Mouse (Mus musculus): ENCODE measurements around the gene Hp1bp3. TPM values are rescaled to one million over a fixed set of nuclear protein-coding genes. Genes with fewer than 3 reads are reported as not detected.
A peak's percentile ranks its signal among the peaks of the same experiment; 100 is the strongest.

Hp1bp3 gene
- polyA plus RNA-seq, 1 experiment from 2014 or later: 197 TPM

DNA sequence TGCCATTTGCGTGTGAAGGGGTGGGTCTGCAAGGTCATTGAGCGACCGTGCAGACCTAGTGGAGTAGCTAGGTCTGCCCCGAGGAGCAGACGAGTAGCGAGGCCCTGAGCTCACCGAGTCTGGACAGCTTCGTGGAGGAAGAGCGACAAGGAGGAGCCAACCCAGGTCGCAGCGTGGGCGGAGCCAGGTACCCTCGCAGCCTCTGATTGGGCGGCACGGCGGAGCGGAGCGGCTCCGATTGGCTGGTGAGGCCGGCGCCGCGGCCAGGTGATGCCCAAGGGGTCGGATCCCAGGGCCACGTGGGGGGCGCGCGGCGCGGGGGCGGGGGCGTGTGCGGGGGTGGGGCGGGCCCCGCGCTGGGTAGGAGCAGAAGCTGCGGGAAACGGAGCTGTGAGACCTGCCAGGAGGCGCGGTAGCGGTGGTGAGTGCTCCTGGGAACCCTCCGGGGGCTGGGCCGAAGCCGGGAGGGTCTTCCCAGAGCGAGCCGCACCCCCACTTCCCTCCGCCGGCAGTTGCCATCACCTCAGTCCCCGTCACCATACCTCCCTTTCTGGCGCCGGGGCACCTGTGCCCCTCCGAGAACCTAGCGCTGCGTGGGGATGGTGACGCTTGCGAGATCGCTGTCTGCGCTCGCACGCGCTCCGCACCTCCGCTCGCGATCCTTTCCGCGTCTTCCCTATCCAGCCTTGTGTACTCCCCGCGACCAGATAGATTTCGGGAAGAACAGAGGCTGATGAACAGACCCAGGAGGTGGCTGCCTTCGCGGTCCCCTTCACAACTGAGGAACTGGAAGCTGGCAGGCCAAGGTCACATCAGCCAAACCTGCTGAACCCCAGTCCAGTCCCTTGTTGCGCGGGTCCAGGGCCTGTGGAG, 34.2 kb downstream of the Hp1bp3 start, which contains the start of the genes Sh2d5 and Kif17:
Gene Sh2d5, plus strand, starts transcription at position 316 of the 873 bp plus-strand sequence.
Gene Kif17, plus strand, starts transcription at position 348 of the 873 bp plus-strand sequence.
- H3K9me3 ChIP-seq (ENCODE audit: control insufficient read depth, low read length): no peaks in the 10 kb centered on the region

DNA sequence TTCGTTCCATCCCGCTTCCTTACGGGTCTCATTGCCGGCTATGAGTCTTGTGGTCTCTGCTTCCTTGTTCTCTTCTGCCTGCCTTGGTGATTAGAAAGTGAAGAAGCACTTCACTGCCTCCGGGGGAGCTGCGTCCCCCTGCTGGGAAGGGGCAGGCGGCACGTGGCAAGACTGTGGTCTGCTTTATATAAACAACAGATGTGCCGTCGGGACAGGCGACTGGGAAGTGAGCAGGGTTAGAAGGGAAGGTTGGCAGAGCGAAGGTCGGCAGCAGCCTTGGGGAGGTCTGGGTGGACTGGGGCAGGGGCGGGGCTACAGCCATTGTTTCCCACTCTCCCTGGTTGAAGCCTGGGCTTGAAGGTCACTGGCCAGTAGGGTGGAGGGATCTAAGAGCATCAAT, 35.7 kb downstream of the Hp1bp3 start:
- H3K9ac ChIP-seq (replicated peaks; ENCODE audit: low read depth, low read length): peak overlapping the region; percentile 53
- H3K36me3 ChIP-seq (ENCODE audit: control insufficient read depth, insufficient read depth, low read length): no peaks in the 10 kb centered on the region
- 1% methylated on average over 14 of the region's 14 CpGs for WGBS
- no peaks in the 10 kb centered on the region for H3K27me3 ChIP-seq (ENCODE audit: control insufficient read depth, insufficient read depth, low read length)
- peaks cover 24% of the 10 kb centered on the region for H3K4me1 ChIP-seq (ENCODE audit: control insufficient read depth, insufficient read depth, low read length)
- peak overlapping the region; percentile 89 for H3K4me2 ChIP-seq (ENCODE audit: low read depth, low read length)
- peak overlapping the region; percentile 57 for H3K4me3 ChIP-seq (ENCODE audit: low read depth, low read length)
- no peaks in the 10 kb centered on the region for H3K9me3 ChIP-seq (ENCODE audit: control insufficient read depth, low read length)
- no peak for ATAC-seq (ENCODE audit: low read depth)
- peak overlapping the region; percentile 44; the same call in 1 of the 2 replicates for H3K27ac ChIP-seq (ENCODE audit: low read depth, low read length)

More for the DNA sequence above, 34.2 kb downstream of the Hp1bp3 start, which contains the start of the genes Sh2d5 and Kif17:
- Histone ChIP-seq H3K36me3 (ENCODE audit: control insufficient read depth, insufficient read depth, low read length) (peaks cover 4% of the 10 kb centered on the region; the same call in 1 of the 2 replicates), H3K4me2 (ENCODE audit: low read depth, low read length) (peak within 1 kb of the TSS; percentile 89), H3K4me1 (ENCODE audit: control insufficient read depth, insufficient read depth, low read length) (peaks cover 24% of the 10 kb centered on the region), H3K27me3 (ENCODE audit: control insufficient read depth, insufficient read depth, low read length) (no peaks in the 10 kb centered on the region), H3K27ac (ENCODE audit: low read depth, low read length) (peak within 1 kb of the TSS; percentile 64), H3K9ac (replicated peaks; ENCODE audit: low read depth, low read length) (peak within 1 kb of the TSS; percentile 69), H3K4me3 (ENCODE audit: low read depth, low read length) (peak within 1 kb of the TSS; percentile 57)
- WGBS: under 1% methylated on average over 61 of the region's 74 CpGs
- peak; percentile 92 for ATAC-seq (ENCODE audit: low read depth)

GRCm38 (mm10) chr4:138252231-138252630, 36.1 kb downstream of the Hp1bp3 start:
- ATAC-seq (ENCODE audit: low read depth): no peak
- no peak overlapping the region for H3K27ac ChIP-seq (ENCODE audit: low read depth, low read length)
- WGBS: 12% methylated on average over 5 of the region's 5 CpGs

DNA sequence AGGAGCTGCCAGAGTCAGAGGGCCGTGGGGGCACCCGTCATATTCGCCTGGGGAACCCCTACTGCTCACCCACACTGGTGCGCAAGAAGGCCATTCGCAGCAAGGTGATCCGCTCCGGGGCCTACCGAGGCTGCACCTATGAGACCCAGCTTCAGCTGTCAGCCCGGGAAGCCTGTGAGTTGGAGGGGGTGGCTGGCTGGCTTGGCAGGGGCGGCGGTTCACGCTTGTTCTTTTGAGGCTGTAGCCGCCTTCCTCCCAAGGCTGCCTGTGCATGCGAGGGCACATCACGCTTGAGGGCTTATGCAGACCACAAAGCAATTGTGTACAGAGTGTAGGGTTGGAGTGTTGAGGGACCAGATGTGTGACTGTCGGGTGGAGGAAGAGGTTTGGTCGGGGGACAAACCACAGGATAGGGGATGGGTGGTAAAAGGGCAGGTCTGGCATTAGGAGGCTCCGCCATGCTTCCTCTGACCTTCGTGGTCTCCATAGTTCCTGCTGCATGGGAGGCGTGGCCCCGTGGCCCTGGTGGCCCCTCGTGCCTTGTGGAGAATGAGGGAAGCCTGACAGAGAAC, 41.1 kb downstream of the Hp1bp3 start:
- no peak overlapping the region for H3K27ac ChIP-seq (ENCODE audit: low read depth, low read length)
- ATAC-seq (ENCODE audit: low read depth): no peak
- no peak overlapping the region for H3K4me3 ChIP-seq (ENCODE audit: low read depth, low read length)
- WGBS: 86% methylated on average over 22 of the region's 22 CpGs
- H3K27me3 ChIP-seq (ENCODE audit: control insufficient read depth, insufficient read depth, low read length): no peaks in the 10 kb centered on the region
- H3K4me1 ChIP-seq (ENCODE audit: control insufficient read depth, insufficient read depth, low read length): peaks cover 3% of the 10 kb centered on the region
- no peak overlapping the region for H3K9ac ChIP-seq (replicated peaks; ENCODE audit: low read depth, low read length)
- H3K4me2 ChIP-seq (ENCODE audit: low read depth, low read length): no peak overlapping the region
- H3K36me3 ChIP-seq (ENCODE audit: control insufficient read depth, insufficient read depth, low read length): no peaks in the 10 kb centered on the region
- H3K9me3 ChIP-seq (ENCODE audit: control insufficient read depth, low read length): no peaks in the 10 kb centered on the region

More at GRCm38 (mm10) chr4:138252231-138252630, 36.1 kb downstream of the Hp1bp3 start:
- Histone ChIP-seq H3K4me3 (ENCODE audit: low read depth, low read length) (peak overlapping the region; percentile 57), H3K9me3 (ENCODE audit: control insufficient read depth, low read length) (no peaks in the 10 kb centered on the region), H3K36me3 (ENCODE audit: control insufficient read depth, insufficient read depth, low read length) (no peaks in the 10 kb centered on the region), H3K9ac (replicated peaks; ENCODE audit: low read depth, low read length) (peak overlapping the region; percentile 53), H3K27me3 (ENCODE audit: control insufficient read depth, insufficient read depth, low read length) (no peaks in the 10 kb centered on the region), H3K4me2 (ENCODE audit: low read depth, low read length) (peak overlapping the region; percentile 89), H3K4me1 (ENCODE audit: control insufficient read depth, insufficient read depth, low read length) (peaks cover 24% of the 10 kb centered on the region)

- Histone ChIP-seq H3K27me3 (ENCODE audit: control insufficient read depth, insufficient read depth, low read length) (no peaks in the 10 kb centered on the region), H3K4me1 (ENCODE audit: control insufficient read depth, insufficient read depth, low read length) (no peaks in the 10 kb centered on the region), H3K27ac (ENCODE audit: low read depth, low read length) (no peak overlapping the region), H3K4me2 (ENCODE audit: low read depth, low read length) (no peak overlapping the region), H3K36me3 (ENCODE audit: control insufficient read depth, insufficient read depth, low read length) (no peaks in the 10 kb centered on the region), H3K9ac (replicated peaks; ENCODE audit: low read depth, low read length) (no peak overlapping the region), H3K4me3 (ENCODE audit: low read depth, low read length) (no peak overlapping the region), H3K9me3 (ENCODE audit: control insufficient read depth, low read length) (no peaks in the 10 kb centered on the region)
- WGBS: 76% methylated on average over 7 of the region's 7 CpGs
- no peak for ATAC-seq (ENCODE audit: low read depth)
These were observed 42.6 kb downstream of the Hp1bp3 start for GRCm38 (mm10) chr4:138258663-138259062.

- Histone ChIP-seq H3K27me3 (ENCODE audit: control insufficient read depth, insufficient read depth, low read length) (no peaks in the 10 kb centered on the region), H3K27ac (ENCODE audit: low read depth, low read length) (no peak overlapping the region), H3K36me3 (ENCODE audit: control insufficient read depth, insufficient read depth, low read length) (no peaks in the 10 kb centered on the region), H3K4me2 (ENCODE audit: low read depth, low read length) (no peak overlapping the region), H3K4me1 (ENCODE audit: control insufficient read depth, insufficient read depth, low read length) (no peaks in the 10 kb centered on the region), H3K9me3 (ENCODE audit: control insufficient read depth, low read length) (no peaks in the 10 kb centered on the region), H3K4me3 (ENCODE audit: low read depth, low read length) (no peak overlapping the region), H3K9ac (replicated peaks; ENCODE audit: low read depth, low read length) (no peak overlapping the region)
- 83% methylated on average over 5 of the region's 5 CpGs for WGBS
- ATAC-seq (ENCODE audit: low read depth): no peak
These were observed 43.4 kb downstream of the Hp1bp3 start for GRCm38 (mm10) chr4:138259482-138259881.

DNA sequence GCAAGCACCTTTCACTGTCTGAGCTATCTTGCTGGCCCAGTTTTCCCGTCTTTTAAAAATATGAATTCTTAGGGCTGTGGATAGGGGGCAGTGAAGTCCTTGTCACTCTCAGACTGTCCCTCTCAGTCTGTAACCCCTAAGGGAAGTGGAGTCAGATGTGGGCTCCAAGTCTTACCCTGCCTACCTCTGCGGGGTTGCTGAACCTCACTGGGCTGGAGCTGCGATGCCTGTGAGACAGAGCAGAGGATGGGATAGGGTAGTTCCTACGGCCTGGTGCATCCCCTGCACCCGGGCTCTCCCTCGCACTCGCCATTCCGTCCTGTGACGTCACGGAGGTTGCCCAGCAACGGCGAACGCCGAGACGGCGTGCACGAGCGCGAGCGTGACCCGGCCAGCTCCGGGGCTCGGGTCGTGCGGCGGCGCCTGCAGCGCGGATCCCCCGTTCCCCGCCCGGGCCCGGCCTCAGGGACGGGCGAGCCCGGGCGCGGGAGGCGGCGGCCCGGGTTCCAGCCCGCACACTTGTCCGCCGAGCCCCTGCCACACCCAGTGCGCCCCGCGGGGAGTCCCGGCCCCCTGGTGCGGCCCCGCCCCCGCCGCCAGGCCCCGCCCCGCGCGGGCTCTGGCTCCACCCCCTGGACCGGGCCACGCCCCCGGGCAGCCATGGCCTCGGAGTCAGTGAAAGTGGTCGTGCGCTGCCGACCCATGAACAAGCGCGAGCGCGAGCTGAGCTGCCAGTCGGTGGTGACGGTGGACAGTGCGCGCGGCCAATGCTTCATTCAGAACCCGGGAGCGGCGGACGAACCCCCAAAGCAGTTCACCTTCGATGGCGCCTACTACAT, 46.0 kb downstream of the Hp1bp3 start:
- H3K4me1 ChIP-seq (ENCODE audit: control insufficient read depth, insufficient read depth, low read length): no peaks in the 10 kb centered on the region
- H3K36me3 ChIP-seq (ENCODE audit: control insufficient read depth, insufficient read depth, low read length): no peaks in the 10 kb centered on the region
- H3K4me3 ChIP-seq (ENCODE audit: low read depth, low read length): peak overlapping the region; percentile 60
- H3K9ac ChIP-seq (replicated peaks; ENCODE audit: low read depth, low read length): peak overlapping the region; percentile 48
- peak overlapping the region; percentile 49 for H3K27ac ChIP-seq (ENCODE audit: low read depth, low read length)
- no peaks in the 10 kb centered on the region for H3K9me3 ChIP-seq (ENCODE audit: control insufficient read depth, low read length)
- ATAC-seq (ENCODE audit: low read depth): peak; percentile 92
- no peaks in the 10 kb centered on the region for H3K27me3 ChIP-seq (ENCODE audit: control insufficient read depth, insufficient read depth, low read length)
- H3K4me2 ChIP-seq (ENCODE audit: low read depth, low read length): peak overlapping the region; percentile 56
- under 1% methylated on average over 64 of the region's 78 CpGs for WGBS

DNA sequence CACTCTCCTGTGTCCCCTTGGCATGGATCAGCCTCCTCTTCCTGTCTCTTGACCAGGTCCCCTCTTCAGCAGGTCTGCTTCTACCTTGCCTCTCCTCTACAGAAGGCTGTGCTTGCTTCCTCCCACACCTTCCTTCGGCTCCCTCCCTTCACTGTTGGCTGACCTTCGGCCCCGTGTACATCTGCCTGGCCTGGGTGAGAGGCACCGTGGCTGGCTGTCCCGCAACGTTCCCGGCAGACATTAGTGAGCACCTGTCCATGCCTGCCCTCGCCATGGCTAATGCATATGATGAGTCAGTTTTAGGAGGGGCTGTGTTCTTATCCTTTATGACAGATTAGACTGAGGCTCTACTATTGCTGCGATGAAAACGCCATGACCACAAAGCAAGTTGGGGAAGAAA, 51.8 kb downstream of the Hp1bp3 start:
- 92% methylated on average over 10 of the region's 10 CpGs for WGBS
- Histone ChIP-seq H3K27ac (ENCODE audit: low read depth, low read length) (no peak overlapping the region), H3K9me3 (ENCODE audit: control insufficient read depth, low read length) (no peaks in the 10 kb centered on the region), H3K9ac (replicated peaks; ENCODE audit: low read depth, low read length) (no peak overlapping the region), H3K4me3 (ENCODE audit: low read depth, low read length) (no peak overlapping the region), H3K4me2 (ENCODE audit: low read depth, low read length) (no peak overlapping the region), H3K27me3 (ENCODE audit: control insufficient read depth, insufficient read depth, low read length) (no peaks in the 10 kb centered on the region), H3K36me3 (ENCODE audit: control insufficient read depth, insufficient read depth, low read length) (no peaks in the 10 kb centered on the region), H3K4me1 (ENCODE audit: control insufficient read depth, insufficient read depth, low read length) (no peaks in the 10 kb centered on the region)
- ATAC-seq (ENCODE audit: low read depth): no peak

Data from neural tube, embryonic 14.5 days (tissue).